Mouse (Mus musculus) forebrain, embryonic 16.5 days (tissue): ENCODE data around the gene Syn2. TPM values are rescaled to one million over a fixed set of nuclear protein-coding genes. Genes with fewer than 3 reads are reported as not detected.

Experiments
- ATAC-seq: fragments of 200-750 bp; cut with Nextera tagmentation; 2 replicates; pipeline ENCODE4 v1.8.0; 2017; ENCODE audit warnings: mild to moderate bottlenecking, moderate library complexity
- H3K27ac ChIP-seq: fragments of 300-500 bp; sonication (generic); 2 replicates; pipeline ENCODE4 v1.5.1; 2014; ENCODE audit warnings: low read length, control low read depth
- H3K27me3 ChIP-seq: fragments of 300-500 bp; sonication (generic); replicated peaks from 2 replicates; pipeline ENCODE4 v1.6.1; 2014; ENCODE audit warnings: low read length; ENCODE audit not compliant: control insufficient read depth, insufficient read depth
- H3K36me3 ChIP-seq: fragments of 300-500 bp; sonication (generic); 2 replicates; pipeline ENCODE4 v1.6.1; 2014; ENCODE audit not compliant: control insufficient read depth, insufficient read depth
- H3K4me1 ChIP-seq: fragments of 300-500 bp; sonication (generic); replicated peaks from 2 replicates; pipeline ENCODE4 v1.6.1; 2014; ENCODE audit warnings: low read length; ENCODE audit not compliant: control insufficient read depth, insufficient read depth
- H3K4me2 ChIP-seq: fragments of 300-500 bp; sonication (generic); 2 replicates; pipeline ENCODE4 v1.6.1; 2014; ENCODE audit warnings: mild to moderate bottlenecking, low read length, control low read depth
- H3K4me3 ChIP-seq: fragments of 300-500 bp; sonication (generic); replicated peaks from 2 replicates; pipeline ENCODE4 v1.5.1; 2014; ENCODE audit warnings: mild to moderate bottlenecking, low read length, control low read depth
- H3K9ac ChIP-seq: fragments of 300-500 bp; sonication (generic); replicated peaks from 2 replicates; pipeline ENCODE4 v1.6.1; 2014; ENCODE audit warnings: low read depth, low read length, control low read depth
- H3K9me3 ChIP-seq: fragments of 300-500 bp; sonication (generic); 2 replicates; pipeline ENCODE4 v1.6.1; 2016; ENCODE audit warnings: low read length; ENCODE audit not compliant: control insufficient read depth
- WGBS: fragments of 180-500 bp; shearing (Covaris S2); extraction: QIAGEN DNeasy Blood & Tissue Kit; methylation state at CpG from one replicate; pipeline ENCODE4 v1.1.7; 2014; 5-methylcytosine and 5-hydroxymethylcytosine counted together
- polyA plus RNA-seq: library from polyadenylated mRNA; unstranded; fragments of >200 nt; fragmentation: Nextera tagmentation; extraction: Ambion mirVana; gene quantifications from 2 replicates; pipeline ENCODE4 v1.2.1, GENCODE M21; 2015

The Syn2 gene
- polyA plus RNA-seq, 1 experiment from 2014 or later = 37.1 TPM

DNA sequence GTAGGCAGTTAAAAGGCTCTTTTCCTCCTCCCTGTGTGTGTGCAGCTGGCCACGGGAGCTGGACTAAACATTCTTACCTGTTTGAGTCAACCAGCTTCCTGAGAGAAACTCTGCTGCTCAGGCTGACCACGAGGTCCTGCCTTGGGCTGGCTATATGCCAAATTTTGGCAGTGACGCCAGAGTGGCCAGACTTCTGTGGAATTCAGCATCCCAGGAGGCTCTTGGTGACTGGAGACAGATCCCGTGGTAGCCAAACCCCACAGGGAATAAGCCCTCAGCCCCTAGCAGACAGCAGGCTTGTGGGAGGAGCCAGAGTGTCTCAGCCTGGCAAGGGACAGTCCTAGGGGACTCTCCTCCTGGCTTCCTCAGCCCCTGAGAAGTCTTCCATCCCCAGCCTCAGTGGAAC, 137.2 kb downstream of the Syn2 start:
- H3K9ac ChIP-seq = no peak overlapping the region
- no peak for ATAC-seq

DNA sequence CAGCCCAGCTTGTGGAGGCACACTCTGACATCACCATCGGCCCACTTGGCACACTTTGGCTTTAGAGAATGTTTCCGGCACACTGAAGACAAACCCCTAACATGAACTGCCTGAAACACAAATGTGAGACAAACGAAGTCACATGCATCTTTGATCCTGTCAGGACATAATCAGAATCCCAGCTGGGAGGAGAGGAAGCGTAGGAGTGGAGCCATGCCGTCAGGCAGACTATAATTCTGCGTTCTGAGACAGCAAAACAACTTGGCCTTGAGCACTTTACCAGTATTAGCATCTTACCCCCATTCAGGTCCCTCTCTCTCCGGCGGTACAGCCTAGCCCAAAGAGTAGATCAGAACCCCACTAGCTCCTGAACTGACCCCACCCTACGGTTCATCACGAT, 138.6 kb downstream of the Syn2 start:
- H3K27me3 ChIP-seq = no peaks in the 10 kb centered on the region
- no peak overlapping the region for H3K9ac ChIP-seq
- H3K27ac ChIP-seq = no peak overlapping the region
- no peaks in the 10 kb centered on the region for H3K36me3 ChIP-seq
- no peak overlapping the region for H3K4me2 ChIP-seq
- no peak overlapping the region for H3K4me3 ChIP-seq
- H3K4me1 ChIP-seq = no peaks in the 10 kb centered on the region
- no peaks in the 10 kb centered on the region for H3K9me3 ChIP-seq
- WGBS = 85% methylated on average over 10 of the region's 10 CpGs
- no peak for ATAC-seq

More for the DNA sequence above, 137.2 kb downstream of the Syn2 start:
- H3K4me2 ChIP-seq = no peak overlapping the region
- no peaks in the 10 kb centered on the region for H3K9me3 ChIP-seq
- WGBS = 9% methylated on average over 4 of the region's 4 CpGs
- no peaks in the 10 kb centered on the region for H3K36me3 ChIP-seq
- H3K27ac ChIP-seq = no peak overlapping the region
- H3K27me3 ChIP-seq = no peaks in the 10 kb centered on the region
- no peak overlapping the region for H3K4me3 ChIP-seq
- H3K4me1 ChIP-seq = no peaks in the 10 kb centered on the region

DNA sequence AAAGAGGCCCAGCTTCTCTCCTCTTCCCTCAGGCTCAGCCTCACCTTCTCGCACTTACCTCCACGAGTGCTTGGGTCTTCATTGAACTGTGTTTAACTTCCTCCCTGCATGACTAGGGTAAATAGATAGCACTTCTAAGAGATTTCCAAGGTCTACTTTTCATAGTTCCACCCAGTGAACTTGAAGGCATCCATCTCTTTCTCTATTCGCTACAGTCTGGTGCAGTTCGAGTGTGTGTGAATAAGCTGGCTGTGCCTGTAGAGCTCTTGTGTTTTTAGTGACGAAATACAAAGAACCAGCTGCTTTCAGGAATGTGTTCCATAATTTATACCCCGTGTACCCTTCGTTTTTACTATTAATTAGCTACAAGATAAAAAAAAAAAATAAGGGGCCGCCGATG, 140.0 kb downstream of the Syn2 start:
- no peak for ATAC-seq
- no peaks in the 10 kb centered on the region for H3K9me3 ChIP-seq
- H3K36me3 ChIP-seq = no peaks in the 10 kb centered on the region
- H3K27ac ChIP-seq = no peak overlapping the region
- no peaks in the 10 kb centered on the region for H3K4me1 ChIP-seq
- H3K9ac ChIP-seq = no peak overlapping the region
- no peak overlapping the region for H3K4me3 ChIP-seq
- no peaks in the 10 kb centered on the region for H3K27me3 ChIP-seq
- WGBS = 53% methylated on average over 9 of the region's 9 CpGs
- no peak overlapping the region for H3K4me2 ChIP-seq

DNA sequence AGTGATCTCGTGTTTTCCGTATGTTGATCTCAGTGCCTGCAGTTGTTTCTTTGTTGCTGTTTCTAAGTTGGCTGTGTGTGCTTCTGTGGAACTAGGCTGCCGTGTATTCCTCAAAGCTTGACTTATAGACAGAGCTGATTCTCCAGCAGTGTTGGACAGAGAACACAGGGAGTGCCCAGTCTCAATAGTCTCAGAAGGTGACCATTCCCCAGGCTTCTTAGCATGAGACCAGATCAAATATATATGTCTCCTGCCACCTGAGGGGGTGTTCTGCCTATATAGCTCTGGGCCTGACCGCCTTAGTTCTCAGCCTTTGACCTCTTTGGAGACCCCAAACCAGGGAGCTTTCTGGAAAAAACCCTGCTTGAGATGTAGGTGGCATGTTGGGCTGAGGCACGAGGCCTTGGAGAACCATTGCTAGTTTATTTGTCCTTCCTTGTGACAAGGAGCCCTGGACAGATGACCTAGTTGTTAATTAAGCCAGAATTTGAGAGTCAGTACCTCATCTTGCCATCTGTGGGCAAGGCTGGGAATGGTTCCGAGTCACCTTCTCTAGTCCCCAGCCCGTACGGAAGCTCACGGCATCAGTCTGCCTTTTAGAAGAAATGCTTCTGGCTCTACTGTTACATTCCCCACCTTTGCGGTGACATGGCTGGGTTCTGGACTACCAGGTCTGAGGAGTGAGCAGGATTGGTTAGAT, 140.6 kb downstream of the Syn2 start:
- Histone ChIP-seq H3K36me3 (no peaks in the 10 kb centered on the region), H3K4me1 (no peaks in the 10 kb centered on the region), H3K27me3 (no peaks in the 10 kb centered on the region; the same call in 1 of the 2 replicates), H3K4me3 (no peak overlapping the region), H3K4me2 (no peak overlapping the region), H3K9ac (no peak overlapping the region), H3K27ac (no peak overlapping the region), H3K9me3 (no peaks in the 10 kb centered on the region)
- 84% methylated on average over 10 of the region's 10 CpGs for WGBS
- ATAC-seq = no peak

DNA sequence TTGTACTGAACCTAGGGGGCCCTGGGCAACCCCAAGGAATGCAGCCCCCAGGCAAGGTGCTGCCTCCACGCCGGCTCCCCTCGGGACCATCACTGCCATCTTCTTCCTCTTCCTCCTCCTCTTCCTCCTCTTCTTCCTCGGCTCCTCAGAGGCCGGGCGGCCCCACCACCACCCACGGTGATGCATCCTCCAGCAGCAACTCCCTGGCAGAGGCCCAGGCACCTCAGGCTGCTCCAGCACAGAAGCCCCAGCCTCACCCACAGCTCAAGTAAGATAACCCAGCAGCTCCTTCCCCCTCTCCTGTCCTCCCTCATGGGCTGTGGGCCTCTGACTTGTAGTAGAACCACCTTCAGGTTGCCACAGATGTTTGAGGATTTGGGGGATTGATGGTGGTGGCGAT, 143.4 kb downstream of the Syn2 start:
- Histone ChIP-seq H3K4me3 (no peak overlapping the region), H3K36me3 (no peaks in the 10 kb centered on the region), H3K27ac (no peak overlapping the region), H3K9me3 (no peaks in the 10 kb centered on the region), H3K9ac (no peak overlapping the region), H3K4me2 (no peak overlapping the region), H3K4me1 (no peaks in the 10 kb centered on the region), H3K27me3 (no peaks in the 10 kb centered on the region; the same call in 1 of the 2 replicates)
- no peak for ATAC-seq
- WGBS = 86% methylated on average over 8 of the region's 8 CpGs

DNA sequence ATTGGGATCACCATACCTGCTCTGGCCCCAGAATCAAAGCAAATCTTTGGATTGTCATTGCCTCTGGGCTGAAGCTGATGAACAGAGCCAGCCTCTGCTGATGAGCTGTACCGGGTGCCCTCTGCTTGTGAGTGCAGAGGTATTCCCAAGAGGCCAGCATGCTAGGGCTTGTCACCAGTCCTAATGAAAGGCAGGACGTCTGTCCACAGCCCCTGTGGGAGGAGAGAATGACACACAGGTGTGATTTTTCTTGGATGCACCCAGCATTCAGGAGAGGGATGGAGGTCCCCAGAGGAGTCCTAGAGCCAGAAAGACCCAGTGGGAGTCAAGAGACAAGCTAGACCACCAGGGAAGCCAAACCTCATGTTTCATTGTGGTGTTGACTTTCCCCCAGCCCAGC, 144.9 kb downstream of the Syn2 start:
- Histone ChIP-seq H3K4me3 (no peak overlapping the region), H3K27me3 (no peaks in the 10 kb centered on the region; the same call in 1 of the 2 replicates), H3K36me3 (no peaks in the 10 kb centered on the region), H3K4me2 (no peak overlapping the region), H3K9me3 (no peaks in the 10 kb centered on the region), H3K9ac (no peak overlapping the region), H3K4me1 (no peaks in the 10 kb centered on the region), H3K27ac (no peak overlapping the region)
- ATAC-seq = no peak
- WGBS = 79% methylated on average over 2 of the region's 2 CpGs

DNA sequence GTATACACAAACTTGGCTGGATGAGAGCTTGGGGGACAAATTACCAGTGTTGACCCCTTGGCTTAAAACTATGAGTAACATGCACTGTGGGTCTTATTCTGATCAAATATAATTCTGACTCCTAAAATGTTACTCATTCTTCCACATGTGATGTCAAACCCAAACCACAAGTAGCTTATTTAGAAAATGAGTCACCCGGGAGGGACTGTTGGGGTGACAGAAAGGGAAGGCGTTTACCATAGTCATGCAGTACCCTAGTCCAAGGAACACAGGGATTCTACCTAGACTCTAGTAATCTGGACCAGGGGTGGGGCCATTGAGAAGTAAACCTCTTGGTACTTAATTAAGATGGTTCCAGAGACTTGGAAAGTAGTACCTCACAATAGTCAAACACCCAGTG, 149.5 kb downstream of the Syn2 start:
- no peak overlapping the region for H3K9ac ChIP-seq
- no peaks in the 10 kb centered on the region for H3K4me1 ChIP-seq
- H3K27ac ChIP-seq = no peak overlapping the region
- 91% methylated on average over 2 of the region's 2 CpGs for WGBS
- ATAC-seq = no peak
- H3K4me2 ChIP-seq = no peak overlapping the region
- no peak overlapping the region for H3K4me3 ChIP-seq
- no peaks in the 10 kb centered on the region for H3K9me3 ChIP-seq
- H3K36me3 ChIP-seq = no peaks in the 10 kb centered on the region
- H3K27me3 ChIP-seq = no peaks in the 10 kb centered on the region; the same call in 1 of the 2 replicates

DNA sequence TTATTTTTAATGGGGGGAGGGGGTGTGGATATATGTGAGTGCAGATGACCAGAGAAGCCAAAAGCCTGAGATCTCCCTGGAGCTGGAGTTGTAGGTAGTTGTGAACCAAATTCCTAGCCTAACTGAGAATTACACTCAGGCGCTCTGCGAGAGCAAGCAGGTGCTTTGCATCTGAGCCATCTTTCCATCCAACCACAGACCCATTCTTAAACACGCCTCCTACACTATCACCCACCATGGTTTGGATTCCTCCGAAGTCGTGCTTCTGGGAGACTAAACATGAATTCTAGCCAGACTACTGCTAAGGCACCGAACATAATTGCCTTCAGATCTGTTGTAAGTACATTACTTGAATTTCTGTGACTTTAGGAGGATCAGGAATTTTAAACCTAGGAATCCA, 151.7 kb downstream of the Syn2 start:
- Histone ChIP-seq H3K9ac (no peak overlapping the region), H3K4me2 (no peak overlapping the region), H3K27me3 (no peaks in the 10 kb centered on the region), H3K36me3 (no peaks in the 10 kb centered on the region), H3K4me3 (no peak overlapping the region), H3K9me3 (no peaks in the 10 kb centered on the region), H3K27ac (no peak overlapping the region), H3K4me1 (no peaks in the 10 kb centered on the region)
- 86% methylated on average over 6 of the region's 6 CpGs for WGBS
- no peak for ATAC-seq

DNA sequence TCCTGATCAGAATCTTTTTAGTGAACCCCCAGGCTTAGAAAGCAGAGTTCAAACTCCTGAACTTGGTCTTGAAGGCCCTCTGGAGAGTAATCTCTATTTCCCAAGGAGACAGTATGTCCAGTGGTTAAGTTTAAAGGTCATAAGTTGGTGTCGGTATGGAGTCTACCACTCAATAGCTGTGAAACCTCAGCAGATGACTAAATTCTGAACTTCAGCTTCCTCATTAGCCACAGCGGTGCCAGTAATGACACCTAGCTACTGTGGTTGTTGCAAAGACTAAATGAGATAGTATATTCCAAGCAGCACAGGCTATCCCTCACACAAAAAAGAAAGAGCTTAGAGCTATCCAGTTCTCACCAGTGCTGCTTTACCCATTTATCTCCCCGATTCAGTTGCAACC, 153.5 kb downstream of the Syn2 start:
- Histone ChIP-seq H3K4me1 (no peaks in the 10 kb centered on the region), H3K9me3 (no peaks in the 10 kb centered on the region), H3K4me3 (no peak overlapping the region), H3K27me3 (no peaks in the 10 kb centered on the region), H3K36me3 (no peaks in the 10 kb centered on the region), H3K9ac (no peak overlapping the region), H3K27ac (no peak overlapping the region), H3K4me2 (no peak overlapping the region)
- 95% methylated on average over 3 of the region's 3 CpGs for WGBS
- ATAC-seq = no peak

DNA sequence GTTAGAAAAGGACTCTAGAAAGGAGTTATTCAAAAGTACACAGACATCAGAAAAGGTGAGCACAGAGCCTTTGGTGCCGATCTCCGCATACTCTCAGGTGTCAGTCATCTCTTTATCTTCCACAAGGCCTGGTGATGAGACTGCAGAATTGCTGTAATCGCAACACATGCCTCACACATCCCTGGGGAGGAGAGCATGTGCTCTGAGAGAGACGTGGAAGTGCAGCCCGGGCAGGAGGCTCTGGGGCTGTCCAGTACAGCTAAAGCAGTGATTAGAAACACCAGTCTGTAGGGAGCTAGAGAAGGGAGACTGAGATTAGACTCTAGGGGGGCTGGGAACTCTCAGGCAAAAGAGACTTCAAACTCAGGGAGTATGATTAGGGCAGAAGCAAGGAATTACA, 155.9 kb downstream of the Syn2 start:
- Histone ChIP-seq H3K4me3 (no peak overlapping the region), H3K27me3 (no peaks in the 10 kb centered on the region), H3K4me1 (no peaks in the 10 kb centered on the region), H3K9me3 (no peaks in the 10 kb centered on the region), H3K4me2 (no peak overlapping the region), H3K27ac (no peak overlapping the region), H3K9ac (no peak overlapping the region), H3K36me3 (no peaks in the 10 kb centered on the region)
- 77% methylated on average over 5 of the region's 5 CpGs for WGBS
- no peak for ATAC-seq
